Mouse (Mus musculus): Measurements from ENCODE around the gene Ube2u. TPM values are rescaled to one million over a fixed set of nuclear protein-coding genes. Genes with fewer than 3 reads are reported as not detected.
A peak's percentile ranks its signal among the peaks of the same experiment; 100 is the strongest.
"Not testable (repeated sequence)": the region's sequence is repeated elsewhere in the genome, so short reads cannot be mapped to it uniquely, and the experiment has no call there.

The Ube2u gene
- polyA plus RNA-seq (2015; fragmentation: Nextera tagmentation; extraction: Ambion mirVana) = 0.11 and 0.13 TPM in 2 replicates

DNA sequence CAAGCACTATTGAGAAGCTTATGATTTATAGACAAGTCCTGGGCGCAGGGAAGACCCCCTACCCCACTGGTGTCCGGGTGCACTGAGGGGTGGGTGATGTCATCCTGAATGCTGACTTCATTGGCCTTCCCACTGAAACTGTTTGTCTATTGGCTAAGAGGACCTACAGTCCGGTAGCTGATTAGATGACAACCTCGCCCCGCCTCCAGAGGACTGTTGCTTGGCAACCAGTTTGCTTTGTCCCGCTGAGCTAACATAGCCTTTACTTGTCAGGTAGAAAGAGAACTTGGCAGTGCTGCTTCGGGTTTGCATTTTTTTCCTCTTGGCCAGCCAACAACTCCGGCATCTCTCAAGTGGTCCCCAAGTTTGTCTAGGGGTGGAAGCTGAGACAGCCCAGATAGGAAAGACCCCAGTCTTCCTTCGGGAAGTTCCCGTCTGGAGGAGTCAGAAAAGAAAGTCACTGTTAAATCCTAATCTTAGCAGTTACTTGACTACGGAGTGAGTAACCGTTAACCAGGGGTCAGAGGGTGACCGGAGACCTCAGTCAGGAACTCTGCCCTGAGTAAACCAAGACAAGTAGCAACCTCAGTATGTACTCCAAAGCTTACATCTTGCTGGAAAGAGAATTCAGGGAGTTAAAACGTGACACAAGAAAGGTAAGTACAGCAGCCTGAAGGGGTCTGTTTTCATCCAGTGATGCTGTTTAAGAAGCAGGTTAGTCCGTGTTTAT, at the start of gene Ube2u:
TSS of gene Ube2u (plus strand) at position 258 of the 730 bp plus-strand sequence.
- 25% methylated on average over 15 of the region's 15 CpGs for WGBS
- H3K27me3 ChIP-seq (replicated peaks) = no peaks in the 10 kb centered on the region
- ATAC-seq (ENCODE audit: low FRiP score) = peak; percentile 85
- H3K4me3 ChIP-seq (replicated peaks) = peak within 1 kb of the TSS; percentile 25
- no peaks in the 10 kb centered on the region for H3K9me3 ChIP-seq (replicated peaks)
- H3K9ac ChIP-seq (replicated peaks) = 0 out of 2 replicates have a peak within 1 kb of the TSS, but pooled peaks have one; percentile 10
- peaks cover 8% of the 10 kb centered on the region; the same call in 1 of the 2 replicates for H3K4me1 ChIP-seq
- peak within 1 kb of the TSS; percentile 52 for H3K4me2 ChIP-seq
- H3K27ac ChIP-seq (replicated peaks) = no peak within 1 kb of the TSS
- H3K36me3 ChIP-seq = no peaks in the 10 kb centered on the region

DNA sequence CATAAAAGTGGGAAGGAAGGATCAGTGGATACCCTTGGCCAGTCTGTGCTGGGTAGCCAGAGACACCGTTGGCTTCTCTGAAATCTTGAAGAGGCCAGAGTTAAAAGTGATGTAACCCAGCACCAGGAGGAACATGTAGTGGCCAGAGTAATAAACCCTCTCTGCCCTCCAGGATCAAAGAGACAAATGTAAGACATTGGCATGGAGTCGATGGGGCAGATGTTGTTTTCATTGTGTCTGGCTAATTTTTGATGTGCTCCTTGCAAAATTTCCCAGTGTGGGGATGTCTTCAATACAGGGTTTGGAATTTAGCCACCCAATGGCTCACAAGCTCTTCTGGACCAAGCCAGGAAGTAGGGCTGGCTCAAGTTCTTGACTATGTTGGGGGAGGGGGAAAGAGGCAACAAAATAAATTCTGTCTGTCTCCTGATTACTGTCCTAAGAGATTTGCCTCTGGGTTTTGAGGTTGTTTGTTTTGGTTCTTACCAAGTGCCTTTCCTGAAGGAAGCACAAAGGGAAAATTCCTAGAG, 49.2 kb upstream of the Ube2u start:
- no peak overlapping the region for H3K4me3 ChIP-seq (replicated peaks)
- H3K4me1 ChIP-seq = no peaks in the 10 kb centered on the region
- no peak overlapping the region for H3K27ac ChIP-seq (replicated peaks)
- no peak overlapping the region for H3K4me2 ChIP-seq
- no peak overlapping the region for H3K9ac ChIP-seq (replicated peaks)
- 64% methylated on average over 2 of the region's 2 CpGs for WGBS
- H3K36me3 ChIP-seq = no peaks in the 10 kb centered on the region
- H3K27me3 ChIP-seq (replicated peaks) = no peaks in the 10 kb centered on the region
- ATAC-seq (ENCODE audit: low FRiP score) = no peak
- H3K9me3 ChIP-seq (replicated peaks) = no peaks in the 10 kb centered on the region

DNA sequence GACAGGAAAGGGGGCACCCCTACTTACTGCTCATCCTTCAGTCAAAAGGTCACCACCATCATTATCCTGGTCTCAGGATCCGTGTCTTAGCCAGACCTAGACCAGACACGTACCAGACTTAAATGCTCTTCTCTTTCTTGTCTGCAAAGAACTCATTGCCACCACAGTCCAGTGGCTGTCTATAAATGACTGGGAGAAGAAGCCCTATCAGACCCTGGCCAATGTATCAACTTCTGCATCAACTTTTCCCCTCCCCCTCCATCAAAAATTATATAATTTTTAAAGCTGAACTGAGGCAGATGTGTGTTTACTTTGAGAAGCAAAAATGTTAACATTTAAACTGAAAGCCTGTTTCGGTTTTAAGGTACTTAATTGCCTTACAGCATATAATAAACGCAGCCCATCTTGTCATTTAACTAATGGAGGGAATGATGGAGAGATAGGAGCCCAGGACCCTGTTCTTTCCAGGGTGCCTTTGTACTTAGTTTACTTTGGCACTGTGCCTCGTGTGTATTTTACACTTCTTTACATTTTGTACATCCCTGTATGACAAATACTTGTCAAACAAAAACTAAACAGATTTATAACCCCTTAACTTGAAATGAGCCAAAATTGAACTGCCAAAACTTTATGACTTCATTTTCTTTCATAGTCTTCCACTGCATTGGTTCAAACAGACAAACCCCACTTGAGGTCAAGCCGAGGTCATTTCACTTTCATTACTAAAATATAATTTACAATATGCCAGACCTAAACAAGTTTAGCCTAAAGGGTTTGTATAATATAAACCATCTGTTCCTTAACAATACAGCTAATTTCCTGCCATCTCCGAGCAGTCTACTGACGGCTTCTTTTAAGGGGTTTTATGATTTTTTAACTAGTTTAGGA, 43.1 kb upstream of the Ube2u start:
- Histone ChIP-seq H3K36me3 (no peaks in the 10 kb centered on the region), H3K4me2 (no peak overlapping the region), H3K4me3 (replicated peaks) (no peak overlapping the region), H3K4me1 (no peaks in the 10 kb centered on the region), H3K27ac (replicated peaks) (no peak overlapping the region), H3K9me3 (replicated peaks) (no peaks in the 10 kb centered on the region), H3K27me3 (replicated peaks) (no peaks in the 10 kb centered on the region), H3K9ac (replicated peaks) (no peak overlapping the region)
- WGBS = 59% methylated on average over 8 of the region's 8 CpGs
- ATAC-seq (ENCODE audit: low FRiP score) = no peak

DNA sequence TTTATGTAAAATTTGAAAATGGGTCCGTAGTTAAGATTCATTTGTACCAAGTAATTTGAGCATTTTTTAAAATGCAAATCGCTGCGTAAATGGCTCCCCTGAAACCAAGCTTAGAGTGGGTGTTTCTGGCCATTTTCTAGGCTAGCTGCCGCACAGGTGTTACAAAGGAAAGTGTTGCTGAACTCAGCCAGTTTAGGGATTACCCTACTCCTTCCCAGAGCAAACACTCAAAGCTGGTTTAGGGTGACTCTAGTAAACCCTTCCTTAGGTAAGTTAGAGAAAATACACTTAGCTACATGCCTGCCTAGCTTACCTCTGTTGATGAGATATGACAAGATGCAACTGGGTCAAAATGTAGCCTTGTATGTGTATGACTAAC, 42.5 kb upstream of the Ube2u start:
- 71% methylated on average over 4 of the region's 4 CpGs for WGBS
- Histone ChIP-seq H3K4me1 (no peaks in the 10 kb centered on the region), H3K9me3 (replicated peaks) (no peaks in the 10 kb centered on the region; the same call in 1 of the 2 replicates), H3K4me3 (replicated peaks) (no peak overlapping the region), H3K4me2 (no peak overlapping the region), H3K27ac (replicated peaks) (no peak overlapping the region), H3K36me3 (no peaks in the 10 kb centered on the region), H3K9ac (replicated peaks) (no peak overlapping the region), H3K27me3 (replicated peaks) (no peaks in the 10 kb centered on the region)
- no peak for ATAC-seq (ENCODE audit: low FRiP score)

DNA sequence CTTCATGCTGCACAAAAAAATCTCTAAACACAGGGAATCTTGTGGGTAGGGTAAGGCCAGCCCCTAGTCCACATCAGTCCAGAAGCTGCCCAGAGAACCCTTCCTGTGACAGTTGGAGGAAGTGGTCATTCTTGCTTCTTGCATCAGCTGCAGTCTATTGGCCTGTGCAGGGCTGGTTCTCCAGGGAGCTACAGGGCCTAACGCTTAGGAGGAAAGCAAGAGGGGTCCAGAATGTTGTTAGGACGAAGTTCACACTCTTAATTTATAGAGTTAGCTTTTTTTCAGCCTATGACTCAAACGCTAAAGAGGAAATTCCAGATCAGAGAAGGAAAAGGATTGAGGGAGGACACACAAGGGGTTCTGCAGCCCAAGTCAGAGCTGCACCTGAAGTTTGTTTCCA, 31.8 kb upstream of the Ube2u start:
- Histone ChIP-seq H3K36me3 (no peaks in the 10 kb centered on the region), H3K4me3 (replicated peaks) (no peak overlapping the region), H3K27me3 (replicated peaks) (no peaks in the 10 kb centered on the region), H3K4me1 (no peaks in the 10 kb centered on the region), H3K9me3 (replicated peaks) (no peaks in the 10 kb centered on the region), H3K4me2 (no peak overlapping the region), H3K27ac (replicated peaks) (no peak overlapping the region), H3K9ac (replicated peaks) (no peak overlapping the region)
- WGBS = 77% methylated on average over 3 of the region's 3 CpGs
- no peak for ATAC-seq (ENCODE audit: low FRiP score)

DNA sequence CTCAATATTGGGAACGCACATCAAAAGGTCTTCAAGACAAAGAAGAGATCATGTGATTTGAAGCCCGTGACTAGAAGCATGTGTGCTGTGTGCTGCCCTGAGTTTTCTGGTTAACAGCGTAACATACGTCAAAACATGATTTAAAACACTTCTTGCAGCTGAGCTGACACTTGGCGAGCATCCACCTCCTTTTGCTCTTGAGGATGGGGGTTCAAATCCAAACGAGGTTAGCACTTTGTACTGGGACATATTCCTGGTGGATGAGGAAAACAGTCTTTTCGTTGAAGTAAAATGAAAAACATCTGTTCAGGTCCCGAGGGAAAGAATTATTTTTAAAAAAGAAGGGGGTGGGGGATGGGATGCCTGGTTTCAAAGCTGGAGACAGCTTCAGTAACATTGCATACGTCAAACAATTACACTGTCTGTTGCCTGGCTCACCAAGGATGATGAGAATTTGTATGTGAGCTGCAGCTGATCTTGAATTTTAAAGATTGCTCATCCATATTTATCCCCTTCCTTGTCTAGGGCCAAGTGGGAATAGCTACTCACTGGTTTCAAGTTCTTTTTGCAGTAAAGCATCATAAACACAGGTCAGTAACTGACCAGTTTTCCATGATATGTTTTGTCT, 16.0 kb upstream of the Ube2u start:
- 59% methylated on average over 9 of the region's 9 CpGs for whole genome bisulfite sequencing
- Histone ChIP-seq H3K4me3 (replicated peaks) (no peak overlapping the region), H3K36me3 (no peaks in the 10 kb centered on the region), H3K27me3 (replicated peaks) (no peaks in the 10 kb centered on the region), H3K9ac (replicated peaks) (no peak overlapping the region), H3K4me1 (no peaks in the 10 kb centered on the region), H3K9me3 (replicated peaks) (no peaks in the 10 kb centered on the region), H3K4me2 (no peak overlapping the region), H3K27ac (replicated peaks) (no peak overlapping the region)
- ATAC-seq (ENCODE audit: low FRiP score) = no peak

DNA sequence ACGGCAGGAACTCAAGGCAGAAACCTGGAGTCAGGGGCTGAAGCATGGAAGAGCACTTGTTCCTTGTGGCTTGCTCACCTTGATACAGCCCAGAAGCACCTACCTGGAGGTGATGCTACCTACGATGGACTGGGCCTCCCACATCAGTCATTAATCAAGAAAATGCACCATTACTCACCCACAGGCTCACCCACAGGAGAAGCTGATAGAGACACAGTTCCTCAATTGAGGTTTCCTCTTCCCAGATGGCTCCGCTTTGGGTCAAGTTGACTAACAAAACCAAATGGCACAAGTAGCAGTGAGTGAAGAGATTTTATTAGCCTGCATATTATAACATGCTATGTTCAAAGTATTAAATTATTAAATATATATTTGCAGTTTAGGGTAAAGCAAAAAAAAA, 9.8 kb downstream of the Ube2u start:
- Histone ChIP-seq H3K4me2 (no peak overlapping the region), H3K27me3 (replicated peaks) (no peaks in the 10 kb centered on the region)
- WGBS = 96% methylated on average over 3 of the region's 3 CpGs

DNA sequence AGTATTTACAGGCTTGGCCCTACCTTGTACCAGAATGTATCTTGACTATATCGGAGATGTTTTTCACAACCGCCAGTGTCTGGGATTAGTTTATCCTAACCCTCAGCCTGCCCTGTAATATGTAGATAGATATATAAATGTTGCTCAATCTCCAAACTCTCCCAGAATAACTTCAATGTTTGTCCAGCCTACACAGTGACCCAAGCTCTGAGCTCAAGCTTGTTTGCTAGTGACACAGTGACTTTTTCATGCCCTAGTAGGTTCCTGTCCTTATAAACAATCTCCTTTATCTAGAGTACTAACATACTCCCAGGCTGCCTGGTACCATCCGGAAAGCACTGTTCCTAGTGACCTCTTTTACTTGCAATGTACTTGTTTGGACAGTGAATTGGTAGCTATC, 16.5 kb downstream of the Ube2u start:
- ATAC-seq (ENCODE audit: low FRiP score) = no peak
- no peaks in the 10 kb centered on the region for H3K9me3 ChIP-seq (replicated peaks)
- WGBS = over 99% methylated on average over 3 of the region's 3 CpGs

More for the DNA sequence above, 9.8 kb downstream of the Ube2u start:
- no peaks in the 10 kb centered on the region for H3K36me3 ChIP-seq
- no peak overlapping the region for H3K9ac ChIP-seq (replicated peaks)
- H3K4me1 ChIP-seq = no peaks in the 10 kb centered on the region
- H3K27ac ChIP-seq (replicated peaks) = no peak overlapping the region
- no peaks in the 10 kb centered on the region for H3K9me3 ChIP-seq (replicated peaks)
- no peak overlapping the region for H3K4me3 ChIP-seq (replicated peaks)
- no peak for ATAC-seq (ENCODE audit: low FRiP score)

DNA sequence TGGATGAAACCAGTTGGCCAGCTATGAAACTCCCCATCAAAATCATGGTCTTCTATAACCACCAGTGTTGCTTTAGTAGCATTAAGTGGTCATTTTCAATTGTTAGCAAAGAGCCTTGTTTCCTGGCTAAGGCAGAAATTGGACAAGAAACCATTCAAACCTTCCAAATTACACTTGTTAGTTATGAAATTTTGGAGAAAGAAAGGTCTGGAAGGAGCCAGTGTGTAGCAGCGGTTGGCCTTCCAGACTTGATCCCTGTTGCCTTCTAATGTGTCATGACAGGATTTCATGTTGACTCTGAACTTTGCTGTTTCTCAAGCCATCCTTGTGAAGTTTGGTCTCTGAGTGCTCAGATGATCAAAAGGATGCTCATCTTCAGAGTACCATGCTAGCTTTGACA, 17.9 kb downstream of the Ube2u start:
- no peaks in the 10 kb centered on the region for H3K27me3 ChIP-seq (replicated peaks)
- no peak overlapping the region for H3K4me2 ChIP-seq
- no peak overlapping the region for H3K9ac ChIP-seq (replicated peaks)
- H3K4me3 ChIP-seq (replicated peaks) = no peak overlapping the region
- no peak overlapping the region for H3K27ac ChIP-seq (replicated peaks)
- H3K9me3 ChIP-seq (replicated peaks) = no peaks in the 10 kb centered on the region
- WGBS = 95% methylated on average over 1 of the region's 1 CpGs
- H3K4me1 ChIP-seq = no peaks in the 10 kb centered on the region
- no peaks in the 10 kb centered on the region for H3K36me3 ChIP-seq
- no peak for ATAC-seq (ENCODE audit: low FRiP score)

More for the DNA sequence above, 16.5 kb downstream of the Ube2u start:
- Histone ChIP-seq H3K27ac (replicated peaks) (no peak overlapping the region), H3K36me3 (no peaks in the 10 kb centered on the region), H3K27me3 (replicated peaks) (no peaks in the 10 kb centered on the region), H3K9ac (replicated peaks) (no peak overlapping the region), H3K4me3 (replicated peaks) (no peak overlapping the region), H3K4me1 (no peaks in the 10 kb centered on the region), H3K4me2 (no peak overlapping the region)

DNA sequence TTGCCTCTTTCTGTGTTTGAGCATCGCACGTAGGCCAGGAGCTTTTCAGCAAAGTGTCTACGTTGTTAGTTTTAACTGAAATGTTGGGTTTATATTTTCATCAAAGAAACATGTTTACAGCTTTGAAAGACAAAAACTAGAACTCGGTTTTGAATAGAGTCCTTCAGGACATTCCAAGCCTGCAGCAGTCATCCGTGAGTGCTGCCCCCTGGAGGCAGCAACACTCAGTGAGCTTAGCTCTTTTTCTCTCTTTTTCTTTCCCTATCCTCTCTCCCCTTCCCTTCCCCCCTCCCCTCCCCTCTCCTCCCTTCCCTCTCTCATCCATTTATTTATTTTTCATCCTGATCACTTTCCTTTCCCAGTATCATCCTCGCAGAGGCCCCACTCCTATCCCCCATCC, 19.5 kb downstream of the Ube2u start:
- H3K4me2 ChIP-seq = no peak overlapping the region
- no peaks in the 10 kb centered on the region for H3K4me1 ChIP-seq
- H3K36me3 ChIP-seq = no peaks in the 10 kb centered on the region
- H3K27ac ChIP-seq (replicated peaks) = no peak overlapping the region
- H3K27me3 ChIP-seq (replicated peaks) = no peaks in the 10 kb centered on the region
- H3K9ac ChIP-seq (replicated peaks) = no peak overlapping the region
- WGBS = 64% methylated on average over 6 of the region's 6 CpGs
- H3K9me3 ChIP-seq (replicated peaks) = no peaks in the 10 kb centered on the region
- no peak overlapping the region for H3K4me3 ChIP-seq (replicated peaks)
- no peak for ATAC-seq (ENCODE audit: low FRiP score)

DNA sequence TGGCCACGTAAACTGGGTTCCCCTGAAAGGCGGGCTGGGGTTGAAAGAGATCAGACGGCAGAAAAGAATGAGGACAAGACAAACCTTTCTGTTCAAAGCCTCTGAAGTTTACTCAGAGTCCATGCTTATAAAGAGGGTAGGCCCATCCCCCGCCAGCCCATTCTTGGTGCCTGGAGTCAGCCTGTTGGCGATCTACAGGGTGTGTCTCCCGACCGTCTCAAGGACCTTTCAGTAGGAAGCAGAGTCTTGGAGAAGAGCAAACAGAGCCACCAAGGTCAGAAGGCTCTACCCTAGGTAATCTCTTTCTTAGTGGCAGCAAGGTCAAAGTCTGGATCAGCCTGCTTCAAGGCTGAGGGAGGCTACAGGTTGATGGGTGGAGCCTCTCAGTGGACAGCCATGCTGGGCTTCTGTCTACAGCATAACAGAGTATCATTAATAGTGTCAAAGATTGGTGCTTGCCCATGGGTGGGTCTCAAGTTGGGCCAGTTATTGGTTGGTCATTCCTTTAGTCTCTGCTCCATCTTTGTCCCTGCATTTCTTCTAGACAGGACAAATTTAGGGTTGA, 20.5 kb downstream of the Ube2u start:
- H3K4me3 ChIP-seq (replicated peaks); H3K9ac ChIP-seq (replicated peaks); H3K4me1 ChIP-seq; H3K36me3 ChIP-seq; H3K4me2 ChIP-seq; ATAC-seq (ENCODE audit: low FRiP score); H3K27ac ChIP-seq (replicated peaks); H3K9me3 ChIP-seq (replicated peaks); H3K27me3 ChIP-seq (replicated peaks): not testable (repeated sequence)
- WGBS = 81% methylated on average over 7 of the region's 7 CpGs
